Mouse (Mus musculus) liver, adult 2 months (tissue): ENCODE data around the gene Zbtb22. TPM values are rescaled to one million over a fixed set of nuclear protein-coding genes. Genes with fewer than 3 reads are reported as not detected.

ENCODE experiments used
- DNase-seq: peaks from one replicate; pipeline ENCODE4 v3.0.0-alpha.2; 2011; ENCODE audit warnings: low read depth, low spot score; ENCODE audit errors: extremely low read depth
- H3K27ac ChIP-seq: fragments of 200-500 bp; replicated peaks from 2 replicates; pipeline ENCODE4 v1.5.1; 2012; ENCODE audit warnings: low read depth, mild to moderate bottlenecking, control low read depth, inconsistent platforms, low read length; ENCODE audit not compliant: insufficient read depth
- H3K27me3 ChIP-seq: fragments of 200-500 bp; 2 replicates; pipeline ENCODE4 v1.6.1; 2012; ENCODE audit warnings: mild to moderate bottlenecking, moderate library complexity, low read length, inconsistent platforms; ENCODE audit not compliant: control insufficient read depth, insufficient read depth
- H3K36me3 ChIP-seq: fragments of 200-500 bp; 2 replicates; pipeline ENCODE4 v1.6.1; 2012; ENCODE audit warnings: low read length, inconsistent platforms; ENCODE audit not compliant: control insufficient read depth, insufficient read depth
- H3K4me1 ChIP-seq: fragments of 200-500 bp; 2 replicates; pipeline ENCODE4 v1.6.1; 2011; ENCODE audit warnings: low read length; ENCODE audit not compliant: control insufficient read depth, insufficient read depth
- H3K4me3 ChIP-seq: fragments of 200-500 bp; 2 replicates; pipeline ENCODE4 v1.5.1; 2011; ENCODE audit warnings: low read depth, mild to moderate bottlenecking, control low read depth, low read length, moderate library complexity; ENCODE audit not compliant: insufficient read depth
- H3K79me2 ChIP-seq: fragments of 200-500 bp; 2 replicates; pipeline ENCODE4 v1.6.1; 2012; ENCODE audit warnings: inconsistent platforms, mild to moderate bottlenecking, low read length, moderate library complexity; ENCODE audit not compliant: control insufficient read depth, insufficient read depth
- H3K9ac ChIP-seq: fragments of 200-500 bp; 2 replicates; pipeline ENCODE4 v1.6.1; 2012; ENCODE audit warnings: low read depth, mild to moderate bottlenecking, control low read depth, inconsistent platforms, low read length
- CTCF ChIP-seq: fragments of 200-500 bp; IDR thresholded peaks from 2 replicates; pipeline ENCODE4 v1.5.1; 2011; ENCODE audit warnings: low read depth, low read length, control low read depth
- POLR2A ChIP-seq: fragments of 200-500 bp; IDR thresholded peaks from 2 replicates; pipeline ENCODE4 v1.6.1; 2011; ENCODE audit warnings: low read length, control low read depth; ENCODE audit not compliant: insufficient read depth; ENCODE audit errors: extremely low read depth
- WGBS: fragments of 180-500 bp; shearing (Covaris S2); methylation state at CpG from one replicate; pipeline ENCODE4 v1.1.7; 2018; 5-methylcytosine and 5-hydroxymethylcytosine counted together
- polyA plus RNA-seq: library from polyadenylated mRNA; depleted of rRNA; stranded (reverse); fragments of >200 nt; gene quantifications from 2 replicates; pipeline ENCODE4 v1.2.3, GENCODE M21; 2012; rRNA removed
- total RNA-seq: library from RNA; depleted of rRNA; stranded (reverse); fragments of >200 nt; gene quantifications from 2 replicates; pipeline ENCODE4 v1.2.3, GENCODE M21; 2014; rRNA removed

The Zbtb22 gene
- total and polyA plus RNA-seq, 2 experiments = 11.1 to 23.9 TPM

DNA sequence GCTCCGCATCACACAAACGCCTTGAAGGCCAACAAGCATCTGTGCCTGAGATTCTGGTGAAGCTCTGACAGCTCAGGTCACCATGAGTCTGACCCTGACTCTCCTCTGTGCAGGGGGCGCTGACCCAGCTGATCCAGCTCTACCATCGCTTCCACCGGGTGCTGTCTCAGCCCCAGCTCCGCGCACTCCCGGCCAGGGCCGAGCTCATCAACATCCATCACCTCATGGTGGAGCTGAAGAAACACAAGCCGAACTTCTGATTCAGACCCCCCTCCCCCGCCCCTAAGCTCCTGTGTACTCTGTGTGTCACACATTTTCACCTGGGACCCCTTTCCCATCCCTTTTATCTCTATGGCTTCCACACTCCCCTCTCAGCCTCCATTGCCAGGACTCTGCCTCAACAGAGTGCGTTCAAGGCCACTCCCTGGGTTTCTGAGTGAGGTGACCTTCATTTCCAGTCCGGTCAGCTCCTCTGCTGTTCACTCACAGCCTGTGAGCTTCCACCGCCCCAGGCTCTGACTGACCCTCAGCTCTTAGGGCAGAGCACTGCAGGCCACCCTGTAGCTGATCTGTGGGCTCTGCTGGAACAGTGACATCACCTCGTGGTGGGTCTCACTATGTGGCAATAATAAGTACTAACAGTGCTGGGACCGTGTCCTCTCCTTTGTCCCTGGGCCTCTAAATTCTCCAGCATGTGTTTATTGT lies 50.3 kb downstream of the Zbtb22 start:
- Histone ChIP-seq H3K27ac (no peak overlapping the region), H3K36me3 (peaks cover 5% of the 10 kb centered on the region; the same call in 1 of the 2 replicates), H3K9ac (no peak overlapping the region), H3K27me3 (no peaks in the 10 kb centered on the region), H3K4me1 (peaks cover 3% of the 10 kb centered on the region; the same call in 1 of the 2 replicates), H3K79me2 (no peaks in the 10 kb centered on the region), H3K4me3 (no peak overlapping the region)
- DNase-seq = no peak
- WGBS = 85% methylated on average over 16 of the region's 16 CpGs
- TF ChIP-seq CTCF = no peak
- no peak for TF ChIP-seq POLR2A

GRCm38 (mm10) chr17:33968489-33968888 lies 52.8 kb downstream of the Zbtb22 start:
- peak; percentile 68 for DNase-seq
- Histone ChIP-seq H3K79me2 (no peaks in the 10 kb centered on the region), H3K27me3 (no peaks in the 10 kb centered on the region), H3K9ac (no peak overlapping the region), H3K36me3 (peaks cover 5% of the 10 kb centered on the region; the same call in 1 of the 2 replicates), H3K27ac (no peak overlapping the region), H3K4me3 (no peak overlapping the region), H3K4me1 (peaks cover 3% of the 10 kb centered on the region; the same call in 1 of the 2 replicates)
- TF ChIP-seq POLR2A (no peak), CTCF (peak; percentile 97)
- 2% methylated on average over 9 of the region's 9 CpGs for whole genome bisulfite sequencing

Other genes starting within 250 kb of the Zbtb22 start
- gene Hnrnpm, start 229.0 kb upstream of the Zbtb22 start, total RNA-seq = 49.9 and 53.7 TPM in 2 replicates
- gene Hnrnpm, start 229.0 kb upstream of the Zbtb22 start, polyA plus RNA-seq = 28.0 and 33.6 TPM in 2 replicates
- 65.1 and 71.2 TPM in 2 replicates for gene March2, start 197.2 kb upstream of the Zbtb22 start, total RNA-seq
- 92.3 and 94.0 TPM in 2 replicates for gene March2, start 197.2 kb upstream of the Zbtb22 start, polyA plus RNA-seq
- 23.3 and 45.2 TPM in 2 replicates for gene Rab11b, start 155.4 kb upstream of the Zbtb22 start, total RNA-seq
- 168 and 177 TPM in 2 replicates for gene Rab11b, start 155.4 kb upstream of the Zbtb22 start, polyA plus RNA-seq
- gene Angptl4, start 134.1 kb upstream of the Zbtb22 start, total RNA-seq = 129 and 142 TPM in 2 replicates
- 28.1 and 49.5 TPM in 2 replicates for gene Angptl4, start 134.1 kb upstream of the Zbtb22 start, polyA plus RNA-seq
- 6.0 and 7.3 TPM in 2 replicates for gene Kank3, start 105.4 kb upstream of the Zbtb22 start, total RNA-seq
- 9.5 and 13.4 TPM in 2 replicates for gene Kank3, start 105.4 kb upstream of the Zbtb22 start, polyA plus RNA-seq
- 275 and 294 TPM in 2 replicates for gene Rps28, start 91.3 kb upstream of the Zbtb22 start, total RNA-seq
- gene Rps28, start 91.3 kb upstream of the Zbtb22 start, polyA plus RNA-seq = 374 and 500 TPM in 2 replicates
- gene Ndufa7, start 91.3 kb upstream of the Zbtb22 start, total RNA-seq = 214 and 217 TPM in 2 replicates
- 372 and 457 TPM in 2 replicates for gene Ndufa7, start 91.3 kb upstream of the Zbtb22 start, polyA plus RNA-seq
- 7.1 and 7.5 TPM in 2 replicates for gene Cd320, start 72.8 kb upstream of the Zbtb22 start, total RNA-seq
- gene Cd320, start 72.8 kb upstream of the Zbtb22 start, polyA plus RNA-seq = 13.0 and 16.9 TPM in 2 replicates
- gene Gm7029, start 42.1 kb upstream of the Zbtb22 start, total RNA-seq = not detected in 2 replicates
- gene Gm7029, start 42.1 kb upstream of the Zbtb22 start, polyA plus RNA-seq = not detected in 2 replicates
- gene Kifc1, start 25.2 kb upstream of the Zbtb22 start, total RNA-seq = 0.18 and 1.2 TPM in 2 replicates
- gene Kifc1, start 25.2 kb upstream of the Zbtb22 start, polyA plus RNA-seq = 0.20 and 0.31 TPM in 2 replicates
- gene Platr17, start 10.8 kb upstream of the Zbtb22 start, total RNA-seq = not detected in 2 replicates
- 0.18 TPM in 1 of 2 replicates, not detected in the other for gene Platr17, start 10.8 kb upstream of the Zbtb22 start, polyA plus RNA-seq
- gene Daxx, start 6.5 kb upstream of the Zbtb22 start, total RNA-seq = 8.3 and 10.2 TPM in 2 replicates
- gene Daxx, start 6.5 kb upstream of the Zbtb22 start, polyA plus RNA-seq = 15.8 and 30.8 TPM in 2 replicates
- gene Tapbp, start within 50 bp of the Zbtb22 start, total RNA-seq = 47.2 and 58.5 TPM in 2 replicates
- 95.4 and 105 TPM in 2 replicates for gene Tapbp, start within 50 bp of the Zbtb22 start, polyA plus RNA-seq
- gene Rgl2, start 13.6 kb downstream of the Zbtb22 start, total RNA-seq = 9.8 and 10.9 TPM in 2 replicates
- gene Rgl2, start 13.6 kb downstream of the Zbtb22 start, polyA plus RNA-seq = 19.4 and 27.7 TPM in 2 replicates
- 37.9 and 40.8 TPM in 2 replicates for gene Pfdn6, start 24.4 kb downstream of the Zbtb22 start, total RNA-seq
- 15.5 and 21.9 TPM in 2 replicates for gene Pfdn6, start 24.4 kb downstream of the Zbtb22 start, polyA plus RNA-seq
- 9.3 and 11.3 TPM in 2 replicates for gene Wdr46, start 24.8 kb downstream of the Zbtb22 start, total RNA-seq
- 13.2 and 16.4 TPM in 2 replicates for gene Wdr46, start 24.8 kb downstream of the Zbtb22 start, polyA plus RNA-seq
- gene B3galt4, start 35.6 kb downstream of the Zbtb22 start, total RNA-seq = 0.54 and 0.55 TPM in 2 replicates
- 0.68 and 0.97 TPM in 2 replicates for gene B3galt4, start 35.6 kb downstream of the Zbtb22 start, polyA plus RNA-seq
- 10.5 and 10.9 TPM in 2 replicates for gene Vps52, start 39.9 kb downstream of the Zbtb22 start, total RNA-seq
- gene Vps52, start 39.9 kb downstream of the Zbtb22 start, polyA plus RNA-seq = 31.1 and 40.6 TPM in 2 replicates
- 1,559 and 1,933 TPM in 2 replicates for gene Rps18, start 40.1 kb downstream of the Zbtb22 start, total RNA-seq
- 224 and 252 TPM in 2 replicates for gene Rps18, start 40.1 kb downstream of the Zbtb22 start, polyA plus RNA-seq
- 2,105 and 2,348 TPM in 2 replicates for gene H2-K1, start 84.4 kb downstream of the Zbtb22 start, total RNA-seq
- gene H2-K1, start 84.4 kb downstream of the Zbtb22 start, polyA plus RNA-seq = 4,310 and 5,575 TPM in 2 replicates
- gene Ring1, start 108.8 kb downstream of the Zbtb22 start, total RNA-seq = 10.0 and 13.7 TPM in 2 replicates
- 29.7 and 33.8 TPM in 2 replicates for gene Ring1, start 108.8 kb downstream of the Zbtb22 start, polyA plus RNA-seq
- gene H2-Ke6, start 112.2 kb downstream of the Zbtb22 start, total RNA-seq = 76.5 and 80.5 TPM in 2 replicates
- 162 and 167 TPM in 2 replicates for gene H2-Ke6, start 112.2 kb downstream of the Zbtb22 start, polyA plus RNA-seq
- gene Slc39a7, start 115.8 kb downstream of the Zbtb22 start, total RNA-seq = 51.2 and 54.7 TPM in 2 replicates
- gene Slc39a7, start 115.8 kb downstream of the Zbtb22 start, polyA plus RNA-seq = 98.0 and 115 TPM in 2 replicates
- 13.0 and 17.0 TPM in 2 replicates for gene Rxrb, start 115.9 kb downstream of the Zbtb22 start, total RNA-seq
- gene Rxrb, start 115.9 kb downstream of the Zbtb22 start, polyA plus RNA-seq = 40.3 and 46.5 TPM in 2 replicates
- gene Col11a2, start 123.5 kb downstream of the Zbtb22 start, total RNA-seq = 0.18 and 0.74 TPM in 2 replicates
- gene Col11a2, start 123.5 kb downstream of the Zbtb22 start, polyA plus RNA-seq = 0.20 and 0.23 TPM in 2 replicates
- 0.28 and 0.47 TPM in 2 replicates for gene H2-Oa, start 176.4 kb downstream of the Zbtb22 start, total RNA-seq
- gene H2-Oa, start 176.4 kb downstream of the Zbtb22 start, polyA plus RNA-seq = 0.76 and 1.4 TPM in 2 replicates
- gene H2-DMa, start 203.6 kb downstream of the Zbtb22 start, total RNA-seq = 7.1 and 8.5 TPM in 2 replicates
- gene H2-DMa, start 203.6 kb downstream of the Zbtb22 start, polyA plus RNA-seq = 8.3 and 13.1 TPM in 2 replicates
- 39.0 and 53.2 TPM in 2 replicates for gene Brd2, start 206.7 kb downstream of the Zbtb22 start, total RNA-seq
- gene Brd2, start 206.7 kb downstream of the Zbtb22 start, polyA plus RNA-seq = 55.8 and 76.9 TPM in 2 replicates
- 0.74 and 1.7 TPM in 2 replicates for gene H2-DMb2, start 227.4 kb downstream of the Zbtb22 start, total RNA-seq
- 1.1 and 3.1 TPM in 2 replicates for gene H2-DMb2, start 227.4 kb downstream of the Zbtb22 start, polyA plus RNA-seq
- gene H2-DMb1, start 237.2 kb downstream of the Zbtb22 start, total RNA-seq = 4.2 and 6.6 TPM in 2 replicates
- 8.3 and 14.5 TPM in 2 replicates for gene H2-DMb1, start 237.2 kb downstream of the Zbtb22 start, polyA plus RNA-seq